Mouse (Mus musculus): ENCODE measurements at regions not wholly inside any gene's neighbourhood (a gene's known extent, or its start where the extent isn't known, plus 50 kb on each side); places are given as distances from the start of the nearest gene placed in this dataset.
A peak's percentile ranks its signal among the peaks of the same experiment; 100 is the strongest.

GRCm38 (mm10) chr4:154726636-154727045 is 59.0 kb upstream of the Actrt2 start:
- no peak for DNase-seq

GRCm38 (mm10) chr4:154727945-154728344 is 60.3 kb upstream of the Actrt2 start:
- DNase-seq = no peak

- no peak for DNase-seq
Measured at GRCm38 (mm10) chr4:154730646-154731045, 63.0 kb upstream of the Actrt2 start.

GRCm38 (mm10) chr4:154731345-154731744 is 63.7 kb upstream of the Actrt2 start:
- no peak for DNase-seq

GRCm38 (mm10) chr4:154736071-154736470 is 68.4 kb upstream of the Actrt2 start:
- DNase-seq = no peak

- no peak for DNase-seq
Measured at GRCm38 (mm10) chr4:154741123-154741890, 73.6 kb upstream of the Actrt2 start.

- no peak for DNase-seq
Measured at GRCm38 (mm10) chr4:154746323-154747005, 78.8 kb upstream of the Actrt2 start.

- no peak for DNase-seq
Measured at GRCm38 (mm10) chr4:154747006-154747343, 79.3 kb upstream of the Actrt2 start.

- DNase-seq = peak; percentile 21
Measured at GRCm38 (mm10) chr4:154749160-154749559, 81.5 kb upstream of the Actrt2 start.

- no peak for DNase-seq
Measured at GRCm38 (mm10) chr4:154749996-154750395, 82.3 kb upstream of the Actrt2 start.

GRCm38 (mm10) chr4:154750440-154751107 is 82.9 kb upstream of the Actrt2 start:
- DNase-seq = no peak

GRCm38 (mm10) chr4:154754445-154754844 is 82.8 kb upstream of the Ttc34 start:
- no peak for DNase-seq

- no peak for DNase-seq
Measured at GRCm38 (mm10) chr4:154756740-154757446, 80.4 kb upstream of the Ttc34 start.

- no peak for DNase-seq
Measured at GRCm38 (mm10) chr4:154759881-154760280, 77.4 kb upstream of the Ttc34 start.

GRCm38 (mm10) chr4:154764238-154764637 is 73.0 kb upstream of the Ttc34 start:
- DNase-seq = no peak

- DNase-seq = no peak
Measured at GRCm38 (mm10) chr4:154766158-154766557, 71.1 kb upstream of the Ttc34 start.

GRCm38 (mm10) chr4:154771330-154772076 is 65.8 kb upstream of the Ttc34 start:
- no peak for DNase-seq

- no peak for DNase-seq
Measured at GRCm38 (mm10) chr4:154772077-154772462, 65.2 kb upstream of the Ttc34 start.

- no peak for DNase-seq
Measured at GRCm38 (mm10) chr4:154773830-154774229, 63.4 kb upstream of the Ttc34 start.

GRCm38 (mm10) chr4:154774332-154774731 is 62.9 kb upstream of the Ttc34 start:
- DNase-seq = no peak

GRCm38 (mm10) chr4:154778818-154779217 is 58.4 kb upstream of the Ttc34 start:
- no peak for DNase-seq

GRCm38 (mm10) chr4:154781391-154781790 is 55.9 kb upstream of the Ttc34 start:
- DNase-seq = peak; percentile 7
